Mouse (Mus musculus) mouse embryonic stem cell (cell line): ENCODE measurements around the gene Prrg1.
"Not testable (repeated sequence)": the region's sequence is repeated elsewhere in the genome, so short reads cannot be mapped to it uniquely, and the experiment has no call there.

Source experiments
- in situ Hi-C, 2 experiments: fragments of 300-500 bp; cut with MboI; formaldehyde crosslinking; loops; 1 replicate in 1 of 2; 3 replicates in 1 of 2; pipeline ENCODE4 v1.14.3; 2019 to 2020; ENCODE audit warnings: low sequenced_read_pairs in 2 of 2, low pct_unique_long_range_greater_than_20kb in 1 of 2, mixed read lengths in 1 of 2; ENCODE audit not compliant: unreplicated experiment in 1 of 2

The Prrg1 gene

GRCm38 (mm10) chrX:78583202-78584004 is at the start of gene Prrg1:
Prrg1 (minus strand) TSS chrX:78583896.
- in situ Hi-C loops: no loop called here

DNA sequence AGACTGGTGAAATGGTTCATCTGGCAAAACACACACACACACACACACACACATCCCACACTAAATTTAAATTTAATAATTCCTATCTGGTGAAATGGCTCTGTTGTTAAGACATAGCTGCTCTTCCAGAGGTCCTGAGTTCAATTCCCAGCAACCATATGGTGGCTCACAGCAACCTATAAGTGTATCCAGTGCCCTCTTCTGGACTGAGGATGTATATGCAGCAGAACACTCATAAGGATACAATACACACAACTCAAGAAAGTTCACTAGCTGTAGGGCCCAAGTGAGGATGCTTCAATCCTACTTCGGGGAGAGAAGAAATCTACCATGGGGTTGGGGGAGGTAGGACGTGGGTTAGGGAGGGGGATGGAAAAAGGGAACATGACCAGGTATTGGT is 22.1 kb upstream of the Prrg1 start:
- in situ Hi-C loops: no loop called here

- in situ Hi-C loops: no loop called here
Observed at GRCm38 (mm10) chrX:78593138-78593537, 9.4 kb upstream of the Prrg1 start.

DNA sequence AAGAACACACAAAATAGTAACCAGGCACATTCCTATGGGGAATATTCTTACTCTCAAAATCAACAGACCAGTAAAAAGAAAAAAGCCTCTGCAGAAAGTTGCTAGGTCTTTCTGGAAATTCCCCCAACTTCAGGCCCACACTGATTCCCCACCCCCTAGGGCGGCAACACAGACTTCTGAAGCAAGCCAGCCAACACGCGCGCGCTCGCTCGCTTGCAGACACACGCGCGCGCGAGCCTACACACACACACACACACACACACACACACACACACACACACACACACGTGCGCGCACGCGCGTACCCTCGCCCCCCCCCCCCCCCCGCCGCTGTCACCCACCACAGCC is 868 bp downstream of the Prrg1 start:
- in situ Hi-C loops: no loop called here

DNA sequence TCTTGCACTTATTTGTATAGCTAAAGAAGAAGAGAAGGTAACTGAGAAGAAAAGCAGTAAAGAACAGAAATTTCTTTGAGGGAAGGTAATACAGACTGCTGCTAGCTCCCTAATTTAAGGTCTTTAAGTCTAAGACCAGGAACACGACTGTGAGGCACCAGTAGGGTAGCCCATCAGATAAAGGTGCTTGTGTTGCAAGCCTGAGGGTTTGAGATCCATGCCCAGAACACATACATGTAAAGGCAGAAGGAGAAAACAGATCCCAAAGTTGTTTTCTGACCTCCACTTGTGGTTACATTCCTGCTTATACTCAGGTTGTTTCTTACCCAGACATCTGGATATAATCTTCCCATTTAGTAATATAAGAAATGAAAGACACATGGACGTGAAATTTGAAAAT is 20.2 kb downstream of the Prrg1 start:
- in situ Hi-C loops: no loop called here

GRCm38 (mm10) chrX:78553399-78553798 is 30.3 kb downstream of the Prrg1 start:
- in situ Hi-C loops: no loop called here

- in situ Hi-C loops: no loop called here
Observed at GRCm38 (mm10) chrX:78552704-78553103, 31.0 kb downstream of the Prrg1 start.

GRCm38 (mm10) chrX:78547696-78548095 is 36.0 kb downstream of the Prrg1 start:
- in situ Hi-C loops: no loop called here

GRCm38 (mm10) chrX:78539734-78540133 is 44.0 kb downstream of the Prrg1 start:
- in situ Hi-C loops: no loop called here

- in situ Hi-C loops: no loop called here
Observed at GRCm38 (mm10) chrX:78538632-78539316, 44.9 kb downstream of the Prrg1 start.

GRCm38 (mm10) chrX:78518301-78518700 is 65.4 kb downstream of the Prrg1 start:
- in situ Hi-C loops: no loop called here

DNA sequence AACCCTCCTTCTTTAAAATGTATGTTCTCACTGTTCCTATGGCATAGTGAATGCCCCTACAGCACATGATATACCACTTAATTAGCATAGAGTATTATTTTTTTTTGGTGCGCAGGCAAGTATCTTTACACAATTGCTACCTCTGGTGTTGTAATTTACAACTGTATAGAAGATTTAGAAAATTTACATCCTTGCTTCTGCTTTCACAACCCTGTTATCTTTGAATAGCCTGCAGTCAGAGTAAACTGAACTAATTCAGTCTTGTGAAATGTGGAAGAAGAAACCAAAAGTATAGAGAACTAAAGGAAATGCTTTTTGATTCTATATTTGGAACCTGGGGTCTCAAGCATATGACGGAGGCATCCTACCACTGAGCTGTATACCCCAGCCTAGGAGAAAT is 100.7 kb downstream of the Prrg1 start:
- in situ Hi-C loops: no loop called here

GRCm38 (mm10) chrX:78479710-78480109 is 104.0 kb downstream of the Prrg1 start:
- in situ Hi-C loops: no loop called here

- in situ Hi-C loops: no loop called here
Observed at GRCm38 (mm10) chrX:78434357-78434756, 149.3 kb downstream of the Prrg1 start.

- in situ Hi-C loops: not testable (repeated sequence)
Observed at GRCm38 (mm10) chrX:78403346-78403745, 180.3 kb downstream of the Prrg1 start.
